Mouse (Mus musculus) ES-Bruce4 (cell line): ENCODE measurements at regions not wholly inside any gene's neighbourhood (a gene's known extent, or its start where the extent isn't known, plus 50 kb on each side); places are given as distances from the start of the nearest gene placed in this dataset.

Experiments used
- CTCF ChIP-seq: IDR thresholded peaks from one replicate; pipeline ENCODE4 v1.8.1; 2011; ENCODE audit warnings: low read depth, low read length
- EP300 ChIP-seq: IDR thresholded peaks from 2 replicates; pipeline ENCODE4 v1.6.1; 2011; ENCODE audit warnings: low read depth, low read length; ENCODE audit not compliant: insufficient read depth

DNA sequence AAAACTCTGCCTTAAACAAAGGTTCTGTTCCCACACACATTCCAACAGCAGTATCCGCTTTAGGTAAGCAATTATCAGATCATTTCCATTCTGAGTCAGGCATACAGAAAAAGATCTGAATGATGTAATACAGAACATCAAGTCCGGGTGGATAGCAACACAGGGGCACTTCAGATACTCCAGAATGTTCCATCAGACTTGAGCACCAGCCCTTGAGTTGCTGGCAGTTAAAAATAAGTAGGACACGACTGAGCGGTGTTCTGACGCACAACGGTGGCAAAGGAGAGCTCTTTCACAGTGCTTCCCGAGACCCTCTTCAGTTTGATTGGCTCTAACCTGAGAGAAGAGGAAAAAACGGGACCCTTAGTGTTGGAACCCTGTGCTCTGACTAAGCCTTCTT is 138.2 kb upstream of the Il12b start:
- no peak for TF ChIP-seq CTCF
- TF ChIP-seq EP300, result no peak
